Mouse (Mus musculus) G1E-ER4 (cell line): Measurements from ENCODE around the gene Zbtb20. TPM values are rescaled to one million over a fixed set of nuclear protein-coding genes. Genes with fewer than 3 reads are reported as not detected.

Source experiments
- GATA1 ChIP-seq: IDR thresholded peaks from one replicate; pipeline ENCODE4 v1.8.0; 2012; ENCODE audit warnings: low read length, inconsistent platforms
- polyA plus RNA-seq: library from polyadenylated mRNA; stranded (reverse); fragments of >175 nt; gene quantifications from 2 replicates; pipeline ENCODE4 v1.2.3, GENCODE M21; 2012

The Zbtb20 gene
- polyA plus RNA-seq, 1 experiment = 0.58 TPM

DNA sequence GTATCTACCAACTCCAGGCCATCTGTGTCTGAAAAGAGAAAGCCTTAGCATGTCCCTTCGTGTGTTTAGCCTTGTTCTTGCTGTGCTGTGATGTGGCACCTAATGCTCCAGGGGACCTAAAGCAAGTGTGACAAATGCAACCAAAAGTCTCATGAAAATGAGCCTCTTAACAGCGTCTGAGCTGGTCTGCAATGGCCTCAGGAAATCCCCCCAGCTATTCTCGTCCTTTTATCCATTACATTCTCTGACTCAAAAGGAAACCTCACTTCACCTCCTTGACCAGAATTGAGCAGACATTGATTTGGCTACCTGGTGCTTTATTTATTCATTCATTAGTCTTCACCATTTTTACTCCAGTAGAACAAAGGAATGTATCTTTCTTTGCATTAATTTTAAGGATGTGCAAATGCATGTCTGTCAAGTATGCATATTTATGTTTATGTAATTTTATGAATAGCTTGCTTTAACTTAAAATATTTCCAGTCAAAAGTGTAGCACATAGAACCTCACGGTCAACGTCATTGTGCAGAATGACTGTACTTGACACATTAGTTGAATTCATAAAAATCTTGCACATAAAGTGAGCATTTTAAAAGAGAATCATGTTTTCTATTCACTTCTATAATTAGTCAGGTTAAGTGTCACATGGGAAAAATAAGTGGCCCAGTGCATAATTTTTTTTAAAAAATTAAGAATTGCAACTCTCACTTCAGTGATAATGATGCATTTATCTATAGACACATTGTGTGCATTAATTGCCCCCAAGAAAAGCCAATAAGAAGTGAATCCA, 618.1 kb downstream of the Zbtb20 start:
- no peak for TF ChIP-seq GATA1

DNA sequence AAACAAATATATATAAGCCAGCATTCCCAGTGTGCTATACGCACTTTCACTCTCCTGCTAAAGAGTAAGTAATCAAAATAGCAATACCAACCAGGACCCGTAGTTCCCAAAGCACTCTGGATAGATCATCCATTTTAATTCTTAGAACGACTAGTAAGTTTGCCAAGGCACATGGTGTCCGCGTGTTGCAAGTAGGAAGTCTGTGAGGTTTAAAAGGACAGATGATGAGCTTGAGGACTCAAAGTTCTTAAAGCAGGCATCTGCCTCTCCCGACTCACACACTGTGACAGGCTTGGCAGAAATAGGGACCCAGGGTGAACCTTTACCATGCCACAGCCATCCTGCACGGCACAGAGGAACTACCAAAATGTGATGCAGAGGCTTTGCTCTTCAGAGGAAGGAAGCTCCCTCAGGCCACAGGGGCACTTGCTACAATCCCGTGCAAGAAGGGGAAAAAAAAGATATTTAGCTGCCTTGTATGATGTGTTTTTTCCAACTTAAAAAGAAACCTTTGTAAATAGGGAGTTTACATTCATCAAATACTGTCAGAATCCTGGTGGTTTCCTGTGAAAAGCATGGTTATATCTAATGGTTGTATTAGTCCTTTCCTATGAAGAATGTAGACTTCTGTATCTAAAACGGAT, 619.6 kb downstream of the Zbtb20 start:
- no peak for TF ChIP-seq GATA1

- TF ChIP-seq GATA1 = no peak
These were observed 621.4 kb downstream of the Zbtb20 start for GRCm38 (mm10) chr16:43497093-43497492.

DNA sequence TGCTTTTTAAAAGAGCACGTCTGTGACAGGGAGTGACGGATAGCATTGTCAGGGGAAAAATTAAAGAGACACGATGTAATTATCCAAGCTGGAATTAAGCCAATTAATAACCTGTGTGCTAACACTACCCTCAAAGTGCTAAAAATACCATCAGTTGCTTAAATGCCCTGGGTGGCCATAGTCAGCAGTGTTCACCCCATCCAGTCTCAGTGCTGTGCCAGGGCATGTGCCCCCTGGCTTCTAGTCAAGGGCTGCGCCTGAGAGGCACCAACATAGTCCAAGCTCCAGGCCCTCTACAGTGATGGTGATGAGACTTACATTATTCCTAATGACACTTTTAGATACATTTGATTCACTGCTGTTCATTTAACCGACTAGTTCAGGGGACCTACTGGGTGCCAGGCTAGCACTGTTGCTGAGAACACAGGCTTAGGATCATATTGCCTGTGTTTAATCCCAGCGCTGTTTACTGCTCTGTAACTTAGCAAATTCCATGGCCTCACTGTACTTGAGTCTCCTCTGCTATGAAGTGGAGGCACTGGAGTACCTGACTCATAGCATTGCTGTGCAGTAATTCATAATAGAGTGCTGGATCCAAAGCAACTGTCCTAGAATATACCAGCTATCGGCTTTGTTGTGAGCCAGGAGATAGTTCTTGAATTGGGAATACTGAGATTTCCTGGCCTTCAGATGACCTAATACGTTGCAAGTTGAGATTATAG, 624.6 kb downstream of the Zbtb20 start:
- no peak for TF ChIP-seq GATA1

DNA sequence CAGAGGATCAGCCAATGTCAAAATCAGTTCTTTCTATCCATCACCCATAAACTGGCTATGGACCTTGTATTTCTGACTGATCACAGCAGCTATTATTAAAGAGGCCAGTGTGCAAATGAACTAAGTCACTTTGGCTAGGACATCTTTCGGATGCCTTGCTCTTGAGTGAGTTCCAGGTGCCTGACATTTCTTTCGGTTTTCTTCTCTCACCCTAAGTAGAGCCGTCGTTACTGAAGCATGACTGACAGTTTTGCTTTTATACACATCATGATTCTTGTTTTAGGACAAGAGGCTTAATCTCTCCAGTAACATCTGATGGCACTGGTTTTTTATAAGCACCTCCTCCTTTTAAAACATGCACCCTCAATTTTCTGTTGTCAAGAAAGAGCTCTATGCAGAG, 625.6 kb downstream of the Zbtb20 start:
- no peak for TF ChIP-seq GATA1

GRCm38 (mm10) chr16:43502339-43503009, 626.8 kb downstream of the Zbtb20 start:
- TF ChIP-seq GATA1 = no peak

- TF ChIP-seq GATA1 = no peak
These were observed 627.4 kb downstream of the Zbtb20 start for GRCm38 (mm10) chr16:43503010-43503635.

DNA sequence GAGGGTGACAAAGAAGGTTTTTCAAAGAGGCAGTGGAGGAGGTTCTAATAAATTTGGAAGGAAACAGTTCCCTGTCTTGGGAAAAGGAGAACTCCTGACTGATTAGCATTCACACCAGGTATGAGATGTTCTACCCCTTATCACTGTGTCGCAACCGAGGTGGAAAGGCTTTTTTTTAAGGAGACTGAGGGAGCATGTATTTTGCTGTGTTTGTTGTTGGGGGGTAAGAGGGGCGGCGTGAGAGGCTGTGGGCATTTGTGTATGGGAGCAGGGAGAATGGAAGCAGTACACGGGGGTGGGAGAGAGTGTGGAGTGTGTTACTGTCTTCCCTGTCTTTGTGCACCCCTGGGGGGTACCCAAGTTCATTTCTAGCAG, 627.9 kb downstream of the Zbtb20 start:
- no peak for TF ChIP-seq GATA1

- TF ChIP-seq GATA1 = no peak
These were observed 628.5 kb downstream of the Zbtb20 start for GRCm38 (mm10) chr16:43504151-43504550.

DNA sequence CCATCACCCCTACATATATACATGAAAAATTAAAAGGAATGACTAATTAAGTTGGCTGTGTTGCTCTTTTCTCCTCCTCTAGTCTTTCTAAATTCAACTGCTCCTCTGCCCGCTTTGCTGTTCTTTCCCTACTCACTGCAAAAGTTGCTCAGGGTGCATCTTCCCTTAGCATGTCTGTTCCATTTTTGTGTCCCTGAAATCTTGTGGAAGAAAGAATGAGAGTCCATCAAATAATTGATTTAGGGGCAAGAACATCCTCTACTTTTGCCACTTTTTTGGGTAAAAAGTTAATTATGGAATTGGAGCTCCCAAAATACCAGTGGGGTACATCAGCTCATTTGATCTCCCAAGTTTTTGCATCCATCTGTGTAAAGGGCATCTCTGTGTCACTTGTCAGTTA, 628.9 kb downstream of the Zbtb20 start:
- no peak for TF ChIP-seq GATA1

DNA sequence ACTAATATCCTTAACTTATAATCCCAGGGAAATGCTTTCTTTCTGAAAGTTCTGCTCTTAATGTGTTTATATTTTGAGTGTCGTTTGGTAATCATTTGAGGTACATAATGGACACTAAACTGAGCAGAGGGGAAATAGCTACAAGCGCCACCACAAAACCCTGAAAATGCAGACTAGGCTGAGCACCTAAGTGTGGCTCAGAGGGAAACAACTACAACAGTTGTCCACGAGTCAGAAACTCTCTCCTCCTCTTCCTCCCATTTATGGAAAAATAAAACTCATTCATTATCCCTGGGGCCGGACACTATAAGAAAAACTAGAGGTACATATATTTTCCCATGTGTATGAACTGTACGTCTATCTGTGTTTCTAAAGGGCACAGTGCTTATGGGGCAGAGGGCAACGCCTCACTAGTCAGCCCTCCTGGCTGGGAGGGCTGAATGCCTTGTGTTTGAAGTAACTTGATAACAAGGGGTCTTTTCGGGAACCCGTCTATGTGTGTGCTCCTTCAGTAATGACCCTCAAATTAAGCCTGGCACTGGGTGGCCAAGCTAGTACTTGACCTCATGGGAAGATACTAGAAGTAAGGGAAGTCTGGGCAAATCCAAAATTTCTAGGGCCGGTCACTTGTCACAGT, 629.8 kb downstream of the Zbtb20 start:
- TF ChIP-seq GATA1 = no peak

DNA sequence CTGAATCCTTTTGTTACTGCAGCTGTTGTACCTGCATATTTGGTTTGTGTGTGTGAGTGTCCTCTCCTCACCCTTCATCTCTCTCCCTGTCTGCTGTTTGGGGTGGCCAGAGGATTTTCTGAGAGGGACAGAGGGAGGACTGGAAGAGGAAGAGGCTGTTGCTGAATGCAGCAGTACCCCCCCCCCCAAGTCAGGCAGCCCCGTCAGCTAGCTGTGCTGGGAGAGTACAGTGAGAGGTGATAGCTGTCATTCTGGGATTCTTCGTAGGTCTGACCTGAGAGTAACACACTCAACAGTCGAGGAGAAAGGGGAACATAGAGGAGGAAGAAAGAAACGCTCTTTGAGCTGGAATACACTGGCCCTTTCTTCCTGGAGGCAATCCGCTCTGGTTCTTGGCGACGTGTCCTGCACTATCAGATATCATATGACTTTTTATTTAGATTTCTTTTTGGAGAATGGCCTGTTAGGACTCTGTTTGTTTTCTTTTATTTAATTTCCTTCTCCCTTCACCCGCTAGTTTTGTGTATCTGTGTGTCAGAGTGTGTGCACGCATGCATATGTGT, 630.6 kb downstream of the Zbtb20 start:
- TF ChIP-seq GATA1 = no peak

DNA sequence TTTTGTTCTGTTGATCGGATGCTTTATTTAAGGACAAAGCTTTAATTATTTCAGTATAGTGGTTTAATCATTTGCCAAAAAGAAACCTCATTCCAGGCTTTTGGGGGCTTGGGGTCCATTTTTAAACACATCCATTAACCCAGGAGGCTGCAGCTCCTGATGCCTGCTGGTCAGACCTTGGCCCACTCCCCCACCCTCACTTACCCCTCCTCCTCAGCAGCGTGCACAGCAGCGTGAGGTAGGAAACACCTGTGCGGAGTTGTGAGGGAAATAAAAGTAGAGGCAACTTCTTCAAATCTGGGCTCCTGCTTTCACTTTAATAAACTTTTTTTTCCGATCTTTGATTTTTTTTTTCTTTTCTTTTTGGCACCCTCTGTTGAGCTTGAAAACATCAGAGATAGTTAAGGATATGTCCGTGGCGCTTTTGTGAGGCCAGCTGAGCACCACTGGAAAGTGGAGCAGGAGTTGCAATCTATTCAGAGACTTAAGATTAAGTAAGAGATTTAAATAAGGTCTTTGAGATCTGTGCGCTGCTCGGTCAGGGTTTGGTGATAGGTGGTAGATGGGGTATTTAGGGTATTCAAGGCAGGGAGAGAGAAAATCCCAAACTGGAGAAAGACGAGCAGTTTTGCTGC, 631.2 kb downstream of the Zbtb20 start:
- no peak for TF ChIP-seq GATA1
